Mouse (Mus musculus) limb, embryonic 14.5 days (tissue): ENCODE data around the gene Aff3. TPM values are rescaled to one million over a fixed set of nuclear protein-coding genes. Genes with fewer than 3 reads are reported as not detected.

Experiments
- ATAC-seq: fragments of 200-750 bp; cut with Nextera tagmentation; 2 replicates; pipeline ENCODE4 v1.8.0; 2017; ENCODE audit warnings: low read depth, moderate number of reproducible peaks, moderate TSS enrichment; ENCODE audit not compliant: low FRiP score
- DNase-seq: peaks from one replicate; pipeline ENCODE4 v3.0.0-alpha.2; 2015; ENCODE audit warnings: low spot score
- H3K27ac ChIP-seq: fragments of 300-500 bp; sonication (generic); replicated peaks from 2 replicates; pipeline ENCODE4 v1.5.1; 2014; ENCODE audit warnings: low read depth, mild to moderate bottlenecking, low read length, moderate library complexity, mixed read lengths
- H3K27me3 ChIP-seq: fragments of 300-500 bp; sonication (generic); 2 replicates; pipeline ENCODE4 v1.6.1; 2014; ENCODE audit warnings: low read length, mixed read lengths; ENCODE audit not compliant: control insufficient read depth, insufficient read depth
- H3K36me3 ChIP-seq: fragments of 300-500 bp; sonication (generic); 2 replicates; pipeline ENCODE4 v1.6.1; 2014; ENCODE audit warnings: mild to moderate bottlenecking, low read length, moderate library complexity, mixed read lengths; ENCODE audit not compliant: control insufficient read depth, insufficient read depth
- H3K4me1 ChIP-seq: fragments of 300-500 bp; sonication (generic); 2 replicates; pipeline ENCODE4 v1.6.1; 2014; ENCODE audit warnings: antibody characterized with exemption, low read length, mixed read lengths; ENCODE audit not compliant: control insufficient read depth, insufficient read depth
- H3K4me2 ChIP-seq: fragments of 300-500 bp; sonication (generic); replicated peaks from 2 replicates; pipeline ENCODE4 v1.6.1; 2014; ENCODE audit warnings: low read depth, mild to moderate bottlenecking, low read length, moderate library complexity; ENCODE audit not compliant: severe bottlenecking
- H3K4me3 ChIP-seq: fragments of 300-500 bp; sonication (generic); replicated peaks from 2 replicates; pipeline ENCODE4 v1.5.1; 2014; ENCODE audit warnings: low read length
- H3K9ac ChIP-seq: fragments of 300-500 bp; sonication (generic); 2 replicates; pipeline ENCODE4 v1.6.1; 2014; ENCODE audit warnings: mild to moderate bottlenecking, low read depth, low read length, moderate library complexity; ENCODE audit not compliant: severe bottlenecking
- H3K9me3 ChIP-seq: fragments of 300-500 bp; sonication (generic); 2 replicates; pipeline ENCODE4 v1.6.1; 2016; ENCODE audit warnings: low read length; ENCODE audit not compliant: control insufficient read depth
- POLR2A ChIP-seq: fragments of 200-500 bp; IDR thresholded peaks from 2 replicates; pipeline ENCODE4 v1.8.0; 2012; ENCODE audit warnings: inconsistent platforms, mild to moderate bottlenecking, moderate library complexity, borderline replicate concordance; ENCODE audit not compliant: insufficient read depth, insufficient read length; ENCODE audit errors: extremely low read depth
- WGBS: fragments of 180-500 bp; shearing (Covaris S2); extraction: QIAGEN DNeasy Blood & Tissue Kit; methylation state at CpG from one replicate; pipeline ENCODE4 v1.1.7; 2014; 5-methylcytosine and 5-hydroxymethylcytosine counted together
- polyA plus RNA-seq, 2 experiments: library from polyadenylated mRNA; depleted of rRNA in 1 of 2; stranded (reverse) in 1 of 2; unstranded in 1 of 2; fragments of >200 nt; fragmentation: Nextera tagmentation in 1 of 2; extraction: Ambion mirVana in 1 of 2; gene quantifications; 2 replicates each; pipeline versions ENCODE4 v1.2.1 to v1.2.3; 2012 to 2014

Gene Aff3
- polyA plus RNA-seq, 2 experiments = 20.4 to 22.4 TPM

GRCm38 (mm10) chr1:38562397-38563199, 102.2 kb downstream of the Aff3 start:
- H3K4me3 ChIP-seq = no peak overlapping the region
- no peak for TF ChIP-seq POLR2A
- H3K9ac ChIP-seq = no peak overlapping the region
- H3K27ac ChIP-seq = no peak overlapping the region
- H3K4me1 ChIP-seq = peaks cover 17% of the 10 kb centered on the region
- H3K4me2 ChIP-seq = no peak overlapping the region
- H3K27me3 ChIP-seq = no peaks in the 10 kb centered on the region
- no peak for ATAC-seq
- no peaks in the 10 kb centered on the region for H3K9me3 ChIP-seq
- 47% methylated on average over 11 of the region's 11 CpGs for WGBS
- H3K36me3 ChIP-seq = no peaks in the 10 kb centered on the region
- DNase-seq = no peak

DNA sequence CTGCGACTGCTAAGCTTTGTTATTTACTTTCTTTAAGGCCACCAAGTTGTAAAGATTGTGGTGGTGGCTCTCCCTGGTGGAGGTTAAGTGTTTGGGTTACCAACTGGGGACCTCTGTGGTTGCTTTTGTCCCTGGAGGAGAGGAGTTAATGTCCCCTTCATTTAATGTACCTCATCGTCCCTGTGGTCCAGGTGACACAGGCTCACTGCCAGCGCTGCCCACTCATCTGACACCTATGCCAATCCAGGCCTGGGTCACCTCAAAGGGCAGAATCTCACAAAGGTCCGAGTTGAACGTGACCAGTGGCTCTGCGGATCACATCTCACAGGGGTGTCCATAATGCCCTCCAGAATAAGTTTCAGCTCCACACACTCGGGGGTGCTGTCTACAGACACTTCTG, 103.4 kb downstream of the Aff3 start:
- H3K4me3 ChIP-seq = no peak overlapping the region
- ATAC-seq (no peak), DNase-seq (no peak)
- no peaks in the 10 kb centered on the region for H3K9me3 ChIP-seq
- no peaks in the 10 kb centered on the region for H3K27me3 ChIP-seq
- H3K4me1 ChIP-seq = peaks cover 9% of the 10 kb centered on the region
- no peak for TF ChIP-seq POLR2A
- H3K36me3 ChIP-seq = no peaks in the 10 kb centered on the region
- H3K27ac ChIP-seq = no peak overlapping the region
- no peak overlapping the region for H3K4me2 ChIP-seq
- no peak overlapping the region for H3K9ac ChIP-seq
- 75% methylated on average over 7 of the region's 7 CpGs for WGBS

DNA sequence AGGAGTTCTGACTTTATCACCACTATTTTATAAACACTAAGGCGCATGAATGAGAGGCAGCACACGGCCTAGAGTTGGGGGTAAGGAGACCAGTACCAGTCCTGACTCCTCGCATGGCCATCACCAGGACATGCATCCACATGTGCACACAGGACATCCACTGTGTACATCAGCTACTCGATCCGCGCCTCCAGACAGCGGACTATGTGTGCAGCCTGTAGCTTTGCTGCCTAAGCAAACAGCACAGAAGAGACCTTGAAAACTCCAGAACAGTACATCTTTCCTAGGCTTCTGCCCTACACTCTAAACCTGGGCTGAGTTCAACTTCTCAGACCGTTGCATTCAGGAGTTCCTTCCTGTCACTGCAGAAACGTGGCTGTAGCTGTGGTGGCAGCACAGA, 104.1 kb downstream of the Aff3 start:
- Histone ChIP-seq H3K4me1 (peaks cover 3% of the 10 kb centered on the region), H3K9ac (no peak overlapping the region), H3K4me3 (no peak overlapping the region), H3K36me3 (no peaks in the 10 kb centered on the region), H3K27me3 (no peaks in the 10 kb centered on the region), H3K27ac (no peak overlapping the region), H3K9me3 (no peaks in the 10 kb centered on the region), H3K4me2 (no peak overlapping the region)
- TF ChIP-seq POLR2A = no peak
- no peak for ATAC-seq
- DNase-seq = no peak
- 74% methylated on average over 9 of the region's 9 CpGs for WGBS

DNA sequence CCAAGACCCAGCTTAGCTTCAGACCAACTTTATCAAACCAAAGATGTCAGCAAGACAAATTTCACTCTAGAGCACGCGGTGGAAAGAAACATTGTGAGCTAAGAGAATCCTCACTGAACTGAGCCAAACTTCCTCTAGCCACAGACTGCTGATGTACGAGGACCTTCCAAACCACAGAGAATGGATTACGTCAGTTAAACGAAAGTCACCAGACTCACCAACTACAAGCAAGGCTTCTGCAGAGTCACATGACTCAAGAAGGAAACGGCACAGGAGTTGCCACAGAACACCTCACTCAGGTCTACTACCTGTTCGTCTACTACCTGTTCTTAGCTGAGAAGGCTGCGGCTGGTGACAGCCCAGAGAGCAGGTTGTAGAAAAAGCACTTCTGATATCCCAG, 107.1 kb downstream of the Aff3 start:
- DNase-seq (no peak), ATAC-seq (no peak)
- TF ChIP-seq POLR2A = no peak
- no peaks in the 10 kb centered on the region for H3K27me3 ChIP-seq
- H3K27ac ChIP-seq = no peak overlapping the region
- peaks cover 6% of the 10 kb centered on the region for H3K4me1 ChIP-seq
- H3K4me3 ChIP-seq = no peak overlapping the region
- no peak overlapping the region for H3K9ac ChIP-seq
- no peak overlapping the region for H3K4me2 ChIP-seq
- 80% methylated on average over 8 of the region's 8 CpGs for whole genome bisulfite sequencing
- no peaks in the 10 kb centered on the region for H3K36me3 ChIP-seq
- H3K9me3 ChIP-seq = no peaks in the 10 kb centered on the region

DNA sequence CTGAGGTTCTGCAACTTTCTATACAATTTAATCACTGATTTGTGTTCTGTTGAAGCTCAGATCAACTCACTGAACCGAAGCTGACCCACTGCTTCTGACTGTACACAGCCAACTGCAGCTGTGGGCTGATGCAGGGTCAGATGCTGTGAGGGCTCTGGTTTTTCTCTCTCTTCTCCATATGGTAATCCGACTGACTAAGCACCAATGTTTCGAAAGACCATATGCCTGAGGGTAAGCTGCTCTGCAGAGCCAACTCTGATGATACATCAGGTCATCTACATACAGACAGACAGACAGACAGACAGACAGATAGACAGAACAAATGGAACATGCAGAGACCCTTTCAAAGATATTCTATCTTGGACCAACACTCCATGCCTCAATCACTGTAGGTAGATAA, 110.2 kb downstream of the Aff3 start:
- WGBS = 79% methylated on average over 3 of the region's 3 CpGs
- no peak overlapping the region for H3K4me3 ChIP-seq

More for the DNA sequence above, 110.2 kb downstream of the Aff3 start:
- H3K27ac ChIP-seq = no peak overlapping the region
- no peaks in the 10 kb centered on the region for H3K27me3 ChIP-seq
- no peak for DNase-seq
- no peak overlapping the region for H3K4me2 ChIP-seq
- peaks cover 10% of the 10 kb centered on the region; the same call in 1 of the 2 replicates for H3K4me1 ChIP-seq
- H3K36me3 ChIP-seq = no peaks in the 10 kb centered on the region
- H3K9ac ChIP-seq = no peak overlapping the region
- TF ChIP-seq POLR2A = no peak
- no peaks in the 10 kb centered on the region for H3K9me3 ChIP-seq
- ATAC-seq = no peak
